Mouse (Mus musculus): Measurements from ENCODE around the gene Olfr922.

Olfr922 gene

GRCm38 (mm10) chr9:38814314-38814713, at the start of gene Olfr922:
Olfr922 (plus strand) TSS chr9:38814614.
- in situ Hi-C loops (cut with MboI; ENCODE audit: unreplicated experiment in 2 of 2): no loop called here

- in situ Hi-C loops (cut with MboI; ENCODE audit: unreplicated experiment in 2 of 2): no loop called here
Observed at GRCm38 (mm10) chr9:38772768-38773167, 41.6 kb upstream of the Olfr922 start, which contains the start of gene Olfr921. Olfr921 (plus strand) TSS chr9:38773068.

DNA sequence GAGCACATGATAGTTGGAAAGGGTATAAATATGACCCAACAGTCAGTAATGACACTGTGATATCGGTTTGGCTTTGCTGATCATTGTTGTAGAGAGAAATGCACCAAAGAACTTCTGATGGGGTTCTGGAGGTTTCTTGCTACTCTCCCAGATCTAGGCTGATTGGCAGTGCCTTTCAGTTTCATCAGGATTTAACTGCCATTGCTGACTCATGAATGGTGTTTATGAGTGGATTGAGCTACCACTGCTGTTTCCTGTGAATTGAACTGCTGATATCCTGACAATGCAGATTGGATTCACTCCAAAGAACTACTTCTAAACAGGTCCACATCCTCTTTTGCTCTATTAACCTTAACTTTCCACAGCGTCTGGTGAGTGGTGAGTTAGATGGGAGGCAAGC, 21.7 kb upstream of the Olfr922 start:
- in situ Hi-C loops (cut with MboI; ENCODE audit: unreplicated experiment in 2 of 2): no loop called here

DNA sequence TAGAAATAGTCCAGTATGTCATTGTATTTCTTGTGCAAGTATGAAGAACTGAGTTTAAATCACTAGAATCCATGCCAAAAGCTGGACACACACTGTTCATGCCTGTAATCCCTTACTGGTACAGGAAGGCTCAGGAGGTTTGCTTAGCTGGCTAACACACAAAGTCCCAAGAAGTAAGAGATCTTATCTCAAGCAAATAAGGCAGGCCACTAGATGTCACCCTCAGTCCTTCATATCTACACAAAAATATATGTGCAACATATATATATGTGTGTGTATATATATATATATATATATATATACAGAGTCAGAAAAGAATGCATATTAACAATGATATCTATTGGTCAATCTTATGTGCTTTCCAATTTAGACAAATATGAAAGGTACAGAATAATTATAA, 8.7 kb upstream of the Olfr922 start:
- in situ Hi-C loops (cut with MboI; ENCODE audit: unreplicated experiment in 2 of 2): no loop called here

DNA sequence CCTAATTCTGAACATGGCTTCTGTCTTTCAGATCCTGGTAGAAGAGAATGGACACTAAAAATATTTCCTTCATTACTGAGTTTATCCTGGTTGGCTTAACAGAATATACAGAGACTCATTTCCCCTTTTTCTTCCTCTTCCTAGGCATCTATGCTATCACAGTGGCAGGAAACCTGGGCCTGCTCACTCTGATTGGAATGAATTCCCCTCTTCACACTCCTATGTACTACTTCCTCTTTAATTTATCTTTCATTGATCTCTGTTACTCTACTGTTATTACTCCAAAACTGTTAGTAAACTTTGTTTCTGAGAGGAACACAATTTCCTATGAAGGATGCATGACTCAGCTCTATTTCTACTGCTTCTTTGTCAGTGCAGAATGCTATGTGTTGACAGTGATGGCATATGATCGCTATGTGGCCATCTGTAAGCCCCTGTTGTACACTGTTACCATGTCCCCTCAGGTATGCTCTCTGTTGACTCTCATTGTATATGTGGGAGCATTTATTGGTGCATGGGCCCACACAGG, 1.1 kb downstream of the Olfr922 start:
- in situ Hi-C loops (cut with MboI; ENCODE audit: unreplicated experiment in 2 of 2): no loop called here

GRCm38 (mm10) chr9:38826245-38826644, 11.8 kb downstream of the Olfr922 start, which contains the start of gene Olfr923:
Olfr923 (plus strand) TSS chr9:38826545.
- in situ Hi-C loops (cut with MboI; ENCODE audit: unreplicated experiment in 2 of 2): no loop called here

GRCm38 (mm10) chr9:38833027-38833426, 18.6 kb downstream of the Olfr922 start:
- in situ Hi-C loops (cut with MboI; ENCODE audit: unreplicated experiment in 2 of 2): no loop called here

GRCm38 (mm10) chr9:38844149-38844548, 29.7 kb downstream of the Olfr922 start, which contains the start of gene Olfr924:
Olfr924 (plus strand) TSS chr9:38844449.
- in situ Hi-C loops (cut with MboI; ENCODE audit: unreplicated experiment in 2 of 2): no loop called here

- in situ Hi-C loops (cut with MboI; ENCODE audit: unreplicated experiment in 2 of 2): no loop called here
Observed at GRCm38 (mm10) chr9:38854760-38855159, 40.3 kb downstream of the Olfr922 start, which contains the start of gene Olfr26. Olfr26 (plus strand) TSS chr9:38855060.

Measured in v-Abl transformed pro-B cells (cell line).